Mouse (Mus musculus) cerebellum, adult 9-11 months (tissue): ENCODE results near the gene Gm28919.
"Not testable (repeated sequence)": the region's sequence is repeated elsewhere in the genome, so short reads cannot be mapped to it uniquely, and the experiment has no call there.

Experiments
- DNase-seq: peaks from one replicate; pipeline ENCODE4 v3.0.0; 2022

The Gm28919 gene

DNA sequence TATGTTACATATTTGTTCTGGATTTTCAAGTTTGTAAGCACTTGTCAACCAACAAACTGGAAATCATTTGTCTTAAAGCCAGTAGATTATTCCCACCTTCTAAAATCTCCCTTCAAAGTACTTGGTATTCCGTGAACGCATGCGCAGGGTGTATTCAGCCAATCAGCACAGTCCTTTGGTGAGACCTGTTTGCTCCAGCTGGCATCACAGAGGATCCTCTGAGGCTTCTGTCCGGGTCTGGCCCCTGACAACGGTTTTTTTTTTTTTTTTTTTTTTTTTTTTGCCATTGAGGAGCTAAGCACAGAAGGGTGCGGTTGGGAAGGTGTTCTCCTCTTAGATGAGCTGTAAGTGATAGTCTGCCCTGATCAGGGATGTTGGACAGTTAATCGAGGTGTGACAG lies at the start of gene Gm28919:
Gm28919 (plus strand) TSS at position 301 of the 400 bp plus-strand sequence.
- DNase-seq = not testable (repeated sequence)
